Mouse (Mus musculus): Measurements from ENCODE around the gene Dnajb14.
"Not testable (repeated sequence)": the region's sequence is repeated elsewhere in the genome, so short reads cannot be mapped to it uniquely, and the experiment has no call there.

The Dnajb14 gene

DNA sequence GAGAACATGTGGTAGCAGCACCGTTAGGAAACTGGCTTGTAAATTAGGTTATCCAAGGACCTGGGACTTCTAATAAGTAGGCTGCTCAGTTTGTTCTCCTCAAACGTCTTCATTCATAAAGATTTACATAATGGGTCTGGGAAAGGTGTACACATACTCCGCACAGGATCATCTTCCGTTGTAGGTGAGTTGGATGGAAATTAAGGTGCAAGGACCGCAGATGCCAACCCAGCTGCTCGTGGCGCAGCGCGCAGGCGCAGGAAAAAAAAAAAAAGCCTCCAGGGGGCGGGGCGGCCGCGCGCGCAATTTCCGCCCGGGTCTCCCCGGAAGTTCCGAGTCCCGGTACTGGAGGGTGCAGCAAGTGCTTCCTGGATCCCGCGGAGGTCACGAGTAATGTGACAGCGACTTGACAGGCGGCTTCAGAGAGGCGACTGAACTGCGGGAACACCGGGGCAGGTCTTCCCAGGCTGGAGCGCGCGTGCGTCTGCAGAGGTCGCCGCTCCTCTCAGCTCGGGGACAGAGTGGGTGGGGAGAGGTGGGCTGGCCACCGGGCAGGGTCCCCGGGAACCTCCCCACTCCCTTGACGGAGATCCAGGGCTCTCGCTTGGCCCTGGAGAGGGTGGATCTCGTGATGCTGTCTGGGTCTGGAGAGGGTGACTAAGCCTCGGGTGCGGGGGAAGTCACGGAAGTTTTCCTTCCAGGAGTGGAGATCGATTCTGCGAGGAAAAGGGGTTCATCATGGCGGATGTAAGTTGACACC, 50.9 kb downstream of the Dnajb14 start, which contains the start of gene Lamtor3:
Gene Lamtor3 (plus strand): TSS at position 335 of the 760 bp plus-strand sequence.
- peak; percentile 90 for DNase-seq (ENCODE audit: low spot score)

DNA sequence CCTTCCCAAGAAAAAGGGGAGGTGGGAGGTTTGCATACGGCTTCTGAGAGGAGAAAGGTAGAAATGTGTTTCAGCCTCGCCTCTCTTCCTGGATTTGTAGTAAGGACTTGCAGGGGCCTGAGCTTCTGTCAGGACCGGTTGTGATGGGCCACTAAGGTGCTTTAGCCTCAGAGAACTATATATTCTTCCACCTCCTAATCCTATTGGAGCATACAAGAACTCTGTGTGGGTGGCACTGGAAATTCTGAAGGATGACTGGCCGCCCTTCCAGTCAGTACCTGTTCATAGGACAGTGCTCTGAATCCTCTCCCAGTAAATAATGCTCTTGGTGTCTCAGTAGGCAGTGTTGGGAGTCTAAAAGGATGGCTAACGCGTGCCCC, 51.4 kb downstream of the Dnajb14 start:
- DNase-seq (ENCODE audit: low spot score): no peak

DNA sequence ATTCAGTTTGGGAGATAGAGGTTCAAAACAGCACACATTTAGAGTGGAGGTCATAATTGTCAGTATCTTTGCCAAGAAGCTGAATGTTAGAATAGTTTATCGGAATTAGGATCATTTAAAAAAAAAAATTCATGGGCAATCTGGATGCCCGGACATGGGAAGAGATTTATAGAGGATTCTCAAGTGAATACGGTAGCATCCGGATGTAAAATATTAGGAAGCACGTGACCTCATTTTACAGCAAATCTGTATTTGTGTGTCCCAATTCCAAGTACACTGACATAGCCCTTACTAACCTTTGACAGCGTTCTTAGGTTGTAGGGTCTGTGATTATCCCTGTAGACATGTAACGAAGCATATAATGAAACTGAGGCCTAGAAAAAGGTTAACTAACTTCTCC, 51.9 kb downstream of the Dnajb14 start:
- DNase-seq (ENCODE audit: low spot score): no peak

GRCm38 (mm10) chr3:137920594-137920993, 53.1 kb downstream of the Dnajb14 start:
- DNase-seq (ENCODE audit: low spot score): no peak

DNA sequence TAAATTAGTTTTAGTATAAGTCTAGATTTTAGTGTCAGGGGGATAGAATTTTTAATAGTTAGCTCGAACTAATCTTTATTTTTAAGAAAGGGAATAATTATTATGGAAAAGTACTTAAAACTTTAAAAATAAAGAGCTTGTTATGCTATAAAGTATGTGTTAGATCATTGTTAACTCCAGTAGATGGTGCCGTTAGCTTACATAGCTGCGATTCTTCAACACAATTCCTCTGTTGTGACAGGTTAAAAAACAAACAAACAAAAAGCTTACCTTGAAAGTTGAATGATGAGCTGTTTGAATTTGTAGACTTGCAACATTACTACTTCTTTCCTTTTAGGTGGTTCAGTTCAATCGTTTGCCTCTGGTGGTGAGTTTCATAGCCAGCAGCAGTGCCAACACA, 59.5 kb downstream of the Dnajb14 start:
- no peak for DNase-seq (ENCODE audit: low spot score)

- DNase-seq (ENCODE audit: low spot score): no peak
These were observed 62.5 kb downstream of the Dnajb14 start for GRCm38 (mm10) chr3:137929940-137930339.

- no peak for DNase-seq (ENCODE audit: low spot score)
These were observed 65.3 kb downstream of the Dnajb14 start for GRCm38 (mm10) chr3:137932748-137933147.

- DNase-seq (ENCODE audit: low spot score): no peak
These were observed 66.5 kb downstream of the Dnajb14 start for GRCm38 (mm10) chr3:137933986-137934385.

DNA sequence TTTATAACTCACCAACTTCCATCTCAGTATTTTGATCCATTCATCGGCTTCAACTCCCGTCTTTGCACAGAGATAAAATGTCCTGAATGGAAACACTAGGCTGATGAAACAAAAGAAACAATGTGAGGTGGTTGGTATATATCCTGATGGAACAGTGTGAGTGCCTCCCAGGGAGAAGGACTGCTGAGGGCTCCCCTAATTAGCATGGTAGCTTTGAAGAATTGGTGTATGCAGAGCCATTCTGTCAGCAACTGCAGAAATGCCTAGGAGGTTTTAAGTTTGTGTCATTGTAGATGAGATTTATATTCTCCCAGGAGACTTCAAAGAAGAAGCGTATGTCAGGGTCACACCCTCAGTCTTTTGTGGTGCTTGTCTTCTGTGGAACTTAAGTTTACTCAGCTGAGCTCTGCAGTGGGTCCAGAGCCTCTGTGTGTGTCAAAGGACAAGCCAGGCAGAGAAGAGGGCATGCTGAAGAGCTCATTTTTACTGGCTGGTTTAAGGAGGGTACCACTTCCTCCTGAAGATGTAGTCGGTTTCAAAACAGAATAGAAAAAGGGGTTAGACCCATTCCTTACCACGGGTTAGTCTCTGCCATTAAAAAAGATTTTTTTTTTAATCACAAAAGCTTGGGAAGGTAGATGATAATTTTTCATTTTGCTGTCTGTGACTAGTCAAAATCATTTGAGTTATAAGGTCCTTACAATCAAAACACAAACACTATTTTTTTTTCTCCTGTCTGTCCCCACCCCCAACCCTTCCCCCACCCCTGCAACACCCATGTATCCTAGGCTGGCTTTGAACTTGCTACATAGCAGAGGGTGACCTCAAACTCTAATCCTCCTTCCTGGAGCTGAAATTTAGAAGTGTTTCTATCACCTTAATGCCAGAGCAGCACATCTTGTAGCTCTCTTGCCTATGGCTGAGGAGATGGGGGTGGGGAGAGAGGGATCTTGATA, 68.4 kb downstream of the Dnajb14 start:
- no peak for DNase-seq (ENCODE audit: low spot score)

DNA sequence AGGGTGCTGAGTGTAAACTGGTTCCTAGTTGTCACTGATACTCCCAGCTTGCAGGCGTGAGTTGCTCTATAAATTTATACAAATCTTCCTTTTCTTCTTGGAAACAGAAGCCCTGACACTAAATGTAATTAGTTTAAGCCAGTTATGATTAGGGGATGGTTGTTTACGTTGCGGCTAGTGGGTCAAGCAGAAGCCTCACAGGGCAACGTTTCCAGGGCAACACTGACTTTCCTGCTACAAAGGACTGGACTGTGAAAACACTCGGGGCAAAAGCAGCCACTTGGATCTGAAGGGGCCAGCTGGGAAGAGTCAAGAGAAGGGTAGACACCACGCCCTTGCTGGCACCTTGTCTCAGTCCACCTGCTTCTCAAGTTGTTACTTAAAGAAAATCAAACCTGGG, 69.1 kb downstream of the Dnajb14 start:
- DNase-seq (ENCODE audit: low spot score): no peak

DNA sequence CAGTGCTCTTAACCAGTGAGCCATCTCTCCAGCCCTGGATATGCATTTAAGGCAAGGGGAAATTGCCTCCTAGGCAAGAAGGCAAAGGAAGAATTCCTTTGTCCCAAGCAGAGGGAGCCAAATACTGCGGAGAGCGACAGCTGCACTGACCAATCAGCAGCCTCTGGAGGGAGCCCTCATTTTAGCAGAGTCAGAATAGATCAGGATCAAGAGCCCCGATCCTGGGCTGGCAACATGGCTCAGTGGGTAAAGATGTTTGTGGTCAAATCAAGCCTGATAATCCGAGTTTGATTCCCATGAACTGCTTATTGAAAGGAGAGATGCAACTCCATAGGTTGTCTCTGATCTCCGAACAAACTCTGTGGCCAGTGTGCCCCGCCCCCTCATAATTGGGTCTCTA, 71.1 kb downstream of the Dnajb14 start:
- no peak for DNase-seq (ENCODE audit: low spot score)

DNA sequence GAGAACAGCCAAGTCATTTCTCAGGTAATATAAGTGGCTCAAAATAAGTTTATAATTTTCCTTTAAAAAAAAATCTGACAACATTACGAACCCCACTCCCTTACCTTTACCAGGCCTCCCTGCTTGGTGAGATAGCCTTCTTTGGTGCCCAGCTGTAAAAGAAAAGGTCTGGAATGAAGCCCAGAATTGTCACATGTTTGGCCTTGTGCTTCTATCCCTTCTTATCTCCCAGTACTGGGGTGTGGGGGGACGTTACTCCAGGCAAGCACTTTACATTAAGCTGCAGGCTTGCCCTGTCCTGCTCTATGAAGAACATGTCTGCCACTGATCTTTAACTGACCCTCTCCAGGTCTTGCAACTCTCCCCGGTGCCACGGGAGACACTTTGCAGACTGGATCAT, 73.3 kb downstream of the Dnajb14 start:
- DNase-seq (ENCODE audit: low spot score): no peak

DNA sequence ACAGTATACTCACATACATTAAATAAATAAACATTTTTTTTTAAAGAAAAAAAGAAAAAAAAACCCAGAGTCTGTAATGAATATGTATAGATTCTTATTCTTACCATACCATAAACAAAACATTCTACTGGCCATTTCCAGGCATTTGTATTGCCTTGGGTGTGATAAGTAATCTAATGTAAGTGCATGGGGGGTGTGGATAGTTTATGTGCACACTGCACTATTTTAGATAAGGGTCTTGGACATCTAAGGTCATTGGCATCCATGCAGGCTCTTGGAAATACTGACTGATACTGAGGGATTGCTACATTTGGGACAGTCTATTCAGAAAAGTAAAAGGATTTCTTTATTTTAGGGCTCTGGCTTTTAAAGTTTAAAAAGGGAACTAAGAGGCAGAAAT, 74.1 kb downstream of the Dnajb14 start:
- DNase-seq (ENCODE audit: low spot score): no peak

DNA sequence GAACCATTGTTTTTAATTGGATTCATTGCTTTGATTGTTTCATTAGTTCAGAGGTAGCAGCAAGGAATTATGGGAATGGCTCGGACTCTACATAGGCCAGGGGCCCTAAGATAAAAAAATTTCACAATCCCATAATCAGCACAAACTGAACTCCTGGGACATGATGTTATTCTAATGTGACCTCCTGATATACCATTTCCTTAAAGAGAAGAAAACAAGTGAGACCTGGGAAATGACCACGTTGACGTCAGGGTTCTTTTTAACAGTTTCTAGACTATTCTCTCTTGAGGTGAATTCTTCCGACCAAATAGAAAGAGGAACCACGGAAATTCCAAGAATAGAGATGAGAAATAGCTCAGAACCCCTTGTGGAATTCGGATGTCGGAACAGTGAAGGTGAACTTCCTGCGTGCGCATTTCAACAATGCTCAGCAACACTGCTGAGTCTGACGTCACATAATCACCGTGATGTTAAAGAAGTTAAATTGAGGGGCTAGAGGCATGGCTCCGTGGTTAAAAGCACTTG, 74.7 kb downstream of the Dnajb14 start:
- no peak for DNase-seq (ENCODE audit: low spot score)

DNA sequence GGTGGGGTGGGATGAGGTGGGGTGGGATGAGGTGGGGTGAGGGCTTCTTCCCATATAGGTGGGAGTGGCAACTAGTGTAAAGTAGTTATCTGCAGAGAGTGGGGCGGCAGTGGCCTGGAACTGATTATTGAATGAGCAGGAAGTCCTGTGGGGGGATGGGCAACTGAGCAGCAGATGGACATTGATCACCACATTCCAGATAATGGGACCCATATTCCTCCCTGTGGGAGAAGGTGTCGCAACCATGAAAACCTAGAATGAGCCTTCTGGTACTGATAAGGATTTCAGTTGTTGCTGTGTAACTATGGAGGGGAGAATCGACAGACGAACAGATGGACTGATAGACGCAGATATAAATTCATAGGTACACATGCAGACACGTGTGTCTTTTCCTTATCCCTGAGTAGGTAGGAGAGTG, 76.3 kb downstream of the Dnajb14 start:
- no peak for DNase-seq (ENCODE audit: low spot score)

- no peak for DNase-seq (ENCODE audit: low spot score)
These were observed 79.4 kb downstream of the Dnajb14 start for GRCm38 (mm10) chr3:137946827-137947226.

- no peak for DNase-seq (ENCODE audit: low spot score)
These were observed 80.0 kb downstream of the Dnajb14 start for GRCm38 (mm10) chr3:137947525-137947924.

- DNase-seq (ENCODE audit: low spot score): no peak
These were observed 82.9 kb downstream of the Dnajb14 start for GRCm38 (mm10) chr3:137950191-137950885.

GRCm38 (mm10) chr3:137951302-137951701, 83.8 kb downstream of the Dnajb14 start:
- DNase-seq (ENCODE audit: low spot score): not testable (repeated sequence)

DNA sequence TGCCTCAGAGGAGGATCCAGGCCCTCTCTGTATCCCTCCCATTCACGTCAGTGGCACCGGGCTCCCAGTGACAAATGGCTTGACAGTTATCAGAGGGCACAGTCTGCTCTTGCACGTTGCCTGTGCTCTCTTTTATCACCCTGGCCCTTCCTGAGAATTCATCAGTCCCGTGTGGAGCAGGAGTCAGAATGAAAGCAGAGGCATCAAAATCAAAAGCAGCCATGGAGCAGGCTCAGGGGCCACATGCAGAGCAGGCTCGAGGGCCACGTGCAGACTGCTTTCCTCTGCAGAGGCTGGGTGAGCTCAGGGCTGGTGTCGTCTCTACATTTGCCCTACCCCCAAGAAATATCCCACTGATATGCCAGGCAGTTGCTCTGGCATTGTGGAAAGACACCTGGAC, 84.3 kb downstream of the Dnajb14 start:
- no peak for DNase-seq (ENCODE audit: low spot score)

- no peak for DNase-seq (ENCODE audit: low spot score)
These were observed 84.9 kb downstream of the Dnajb14 start for GRCm38 (mm10) chr3:137952225-137952913.
